Mouse (Mus musculus) cerebellum, adult 8-10 months (tissue): ENCODE data around the gene Ccdc88a.
A peak's percentile ranks its signal among the peaks of the same experiment; 100 is the strongest.
"Not testable (repeated sequence)": the region's sequence is repeated elsewhere in the genome, so short reads cannot be mapped to it uniquely, and the experiment has no call there.

Source experiments
- DNase-seq: peaks from one replicate; pipeline ENCODE4 v3.0.0; 2022

Gene Ccdc88a

GRCm38 (mm10) chr11:29474676-29475075 lies 101.2 kb downstream of the Ccdc88a start:
- no peak for DNase-seq

GRCm38 (mm10) chr11:29493135-29493534 lies 119.7 kb downstream of the Ccdc88a start:
- DNase-seq = no peak

- DNase-seq = no peak
Measured at GRCm38 (mm10) chr11:29496962-29497361, 123.5 kb downstream of the Ccdc88a start.

- DNase-seq = no peak
Measured at GRCm38 (mm10) chr11:29503948-29504893, 130.8 kb downstream of the Ccdc88a start.

GRCm38 (mm10) chr11:29504899-29505625 lies 131.6 kb downstream of the Ccdc88a start:
- DNase-seq = no peak

- DNase-seq = no peak
Measured at GRCm38 (mm10) chr11:29509421-29509820, 136.0 kb downstream of the Ccdc88a start.

GRCm38 (mm10) chr11:29512818-29513535 lies 139.5 kb downstream of the Ccdc88a start:
- DNase-seq = no peak

- DNase-seq = no peak
Measured at GRCm38 (mm10) chr11:29514325-29514681, 140.8 kb downstream of the Ccdc88a start.

- peak; percentile 79 for DNase-seq
Measured at GRCm38 (mm10) chr11:29514682-29515412, 141.4 kb downstream of the Ccdc88a start, which contains the start of gene Prorsd1. Gene Prorsd1, minus strand, starts transcription at chr11:29515033.

- DNase-seq = peak; percentile 75
Measured at GRCm38 (mm10) chr11:29525988-29526794, 152.7 kb downstream of the Ccdc88a start, which contains the start of gene Mtif2. Gene Mtif2, plus strand, starts transcription at chr11:29526408.

GRCm38 (mm10) chr11:29538201-29538600 lies 164.7 kb downstream of the Ccdc88a start:
- no peak for DNase-seq

GRCm38 (mm10) chr11:29544225-29544945 lies 170.9 kb downstream of the Ccdc88a start:
- DNase-seq = no peak

GRCm38 (mm10) chr11:29545150-29545752 lies 171.8 kb downstream of the Ccdc88a start:
- DNase-seq = not testable (repeated sequence)

GRCm38 (mm10) chr11:29546297-29546696 lies 172.8 kb downstream of the Ccdc88a start:
- not testable (repeated sequence) for DNase-seq

- DNase-seq = no peak
Measured at GRCm38 (mm10) chr11:29546762-29547161, 173.3 kb downstream of the Ccdc88a start.

- no peak for DNase-seq
Measured at GRCm38 (mm10) chr11:29547249-29547751, 173.8 kb downstream of the Ccdc88a start.

GRCm38 (mm10) chr11:29547752-29548503 lies 174.5 kb downstream of the Ccdc88a start, which contains the start of the genes Clhc1 and Rps27a:
Gene Clhc1, plus strand, starts transcription at chr11:29547950.
Gene Rps27a, minus strand, starts transcription at chr11:29548109.
- DNase-seq = peak; percentile 94

GRCm38 (mm10) chr11:29548504-29549424 lies 175.3 kb downstream of the Ccdc88a start:
- no peak for DNase-seq
